Mouse (Mus musculus): ENCODE measurements around the gene Nudcd2.
"Not testable (repeated sequence)": the region's sequence is repeated elsewhere in the genome, so short reads cannot be mapped to it uniquely, and the experiment has no call there.

Nudcd2 gene

DNA sequence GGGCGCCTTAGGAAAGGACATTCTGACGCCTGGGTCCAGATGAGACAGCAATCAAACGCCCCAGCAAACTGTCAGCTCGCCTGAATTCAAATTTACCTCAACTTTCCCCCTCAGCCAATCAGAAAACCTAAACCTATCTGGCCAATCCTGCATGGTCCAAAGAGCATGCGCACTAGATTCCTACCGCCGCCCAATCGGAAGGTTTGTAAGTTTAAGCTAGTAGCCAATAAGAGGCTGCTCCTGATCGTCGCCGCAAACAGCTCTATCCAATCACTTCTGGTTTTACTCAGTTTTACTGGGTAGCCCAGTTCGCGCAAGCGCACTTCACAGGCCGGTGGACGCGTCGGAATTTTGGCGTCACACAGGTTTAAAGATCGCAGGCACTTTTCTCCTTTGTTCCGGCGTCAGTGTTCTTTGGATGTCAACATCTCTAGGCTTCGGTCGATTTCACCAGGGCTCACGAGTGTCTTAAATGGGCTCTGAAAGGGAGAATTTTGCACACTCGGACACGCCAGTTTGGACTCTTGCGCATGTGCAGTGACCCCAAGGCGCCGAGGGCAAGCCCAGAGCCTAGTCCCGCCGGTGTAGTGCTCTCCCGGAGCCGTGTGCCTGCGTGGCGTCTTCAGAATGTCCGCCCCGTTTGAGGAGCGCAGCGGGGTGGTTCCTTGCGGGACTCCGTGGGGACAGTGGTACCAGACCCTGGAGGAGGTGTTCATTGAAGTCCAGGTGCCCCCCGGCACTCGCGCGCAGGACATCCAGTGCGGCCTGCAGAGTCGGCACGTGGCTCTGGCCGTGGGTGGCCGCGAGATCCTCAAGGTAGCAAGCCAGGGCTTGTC lies at the start of gene Nudcd2, which contains the start of gene Hmmr:
Gene Nudcd2 (plus strand): TSS at position 329 of the 836 bp plus-strand sequence.
Gene Hmmr (minus strand): TSS at position 84 of the 836 bp plus-strand sequence.
- peak; percentile 99 for DNase-seq (ENCODE audit: low spot score)

DNA sequence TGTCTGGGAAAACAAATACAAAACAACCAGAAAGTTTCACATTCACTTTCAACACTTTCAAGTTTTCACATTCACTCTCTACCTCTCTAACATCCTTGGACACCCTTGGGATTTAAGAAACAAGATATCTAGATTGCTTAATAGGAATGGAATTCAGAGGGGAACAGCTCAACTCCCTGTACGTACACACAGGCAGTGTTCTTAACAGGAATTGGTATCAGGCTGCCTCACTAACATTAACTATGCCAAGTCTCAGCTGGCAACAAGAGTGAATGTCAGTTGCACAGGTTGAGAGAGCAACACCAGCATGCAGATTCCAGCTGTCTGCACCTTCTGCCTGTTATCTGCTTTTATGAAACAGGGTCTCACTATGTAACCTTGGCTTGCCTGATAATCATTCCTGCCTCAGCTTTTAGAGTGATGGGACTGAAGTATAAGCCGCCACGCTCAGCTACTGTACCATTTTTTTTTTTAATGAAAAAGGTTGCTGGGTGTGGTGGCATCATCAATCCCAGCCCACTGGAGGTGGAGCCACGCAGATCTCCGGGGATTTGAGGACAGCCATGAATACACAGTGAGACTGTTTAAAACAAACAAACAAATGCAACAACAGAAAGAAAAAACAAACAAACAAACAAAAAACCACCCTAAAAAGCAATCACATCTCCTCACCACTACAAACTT lies 42.9 kb upstream of the Nudcd2 start:
- DNase-seq (ENCODE audit: low spot score): no peak

DNA sequence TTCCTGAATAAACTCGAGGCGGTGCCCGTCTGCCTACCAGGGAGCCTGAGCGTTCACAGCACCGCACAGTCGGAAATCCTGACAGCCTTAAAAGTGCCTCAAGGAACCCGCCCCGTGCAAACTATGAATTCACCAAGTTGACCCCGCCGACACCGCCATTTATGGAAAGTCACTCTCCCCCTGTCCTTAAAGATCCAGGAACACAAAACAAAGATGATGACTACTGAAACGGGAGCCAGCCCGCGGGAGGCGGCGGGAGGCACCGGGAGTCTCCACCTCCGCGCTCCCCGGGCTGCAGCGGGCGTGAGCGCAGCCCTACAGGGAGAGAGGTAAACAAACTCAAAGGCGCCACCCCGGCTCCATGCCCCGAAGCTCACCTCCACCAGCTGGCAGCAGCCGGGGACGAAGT lies 41.4 kb upstream of the Nudcd2 start:
- peak; percentile 24 for DNase-seq (ENCODE audit: low spot score)

DNA sequence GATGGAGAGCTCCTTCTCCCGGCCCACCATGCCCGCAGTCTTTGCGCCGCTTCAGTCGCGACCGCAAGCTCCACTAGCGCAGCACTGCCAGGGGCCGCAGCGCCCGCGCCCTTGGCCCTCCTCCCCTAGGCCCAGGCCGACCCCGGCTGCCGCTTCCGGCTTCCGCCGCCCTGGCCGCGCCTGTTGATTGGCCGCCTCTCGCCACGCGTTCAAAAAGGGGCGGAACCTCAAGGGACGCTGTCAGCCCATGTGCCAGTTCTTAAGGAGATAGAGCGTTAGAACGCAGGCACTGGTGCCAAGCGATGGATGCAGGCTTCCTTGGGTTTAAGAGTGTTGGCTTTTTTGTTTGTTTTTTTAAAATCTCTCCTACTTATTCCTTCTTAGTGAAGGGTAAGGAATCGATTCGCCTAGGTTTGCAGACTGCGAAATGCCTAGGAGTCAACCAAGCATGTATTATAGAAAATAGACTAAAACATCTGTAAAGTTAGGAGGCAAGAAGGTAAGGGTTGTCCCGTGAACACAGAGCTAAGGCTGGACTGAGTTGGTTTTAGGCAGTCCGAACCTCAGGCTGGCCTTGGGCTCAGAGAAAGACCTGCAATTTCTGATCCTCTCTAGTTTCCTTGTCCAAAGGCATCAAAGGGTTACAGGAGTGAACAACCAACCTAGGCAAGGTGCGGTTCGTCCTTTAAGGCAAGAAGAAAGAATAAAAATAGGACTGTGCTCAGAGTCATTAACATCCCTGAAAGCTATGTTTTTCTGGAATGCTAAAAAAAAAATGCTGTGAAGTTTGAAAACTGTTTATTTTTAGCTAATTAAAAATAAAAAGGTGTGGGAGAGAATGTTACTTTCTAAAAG lies 40.7 kb upstream of the Nudcd2 start:
- DNase-seq (ENCODE audit: low spot score): peak; percentile 91

DNA sequence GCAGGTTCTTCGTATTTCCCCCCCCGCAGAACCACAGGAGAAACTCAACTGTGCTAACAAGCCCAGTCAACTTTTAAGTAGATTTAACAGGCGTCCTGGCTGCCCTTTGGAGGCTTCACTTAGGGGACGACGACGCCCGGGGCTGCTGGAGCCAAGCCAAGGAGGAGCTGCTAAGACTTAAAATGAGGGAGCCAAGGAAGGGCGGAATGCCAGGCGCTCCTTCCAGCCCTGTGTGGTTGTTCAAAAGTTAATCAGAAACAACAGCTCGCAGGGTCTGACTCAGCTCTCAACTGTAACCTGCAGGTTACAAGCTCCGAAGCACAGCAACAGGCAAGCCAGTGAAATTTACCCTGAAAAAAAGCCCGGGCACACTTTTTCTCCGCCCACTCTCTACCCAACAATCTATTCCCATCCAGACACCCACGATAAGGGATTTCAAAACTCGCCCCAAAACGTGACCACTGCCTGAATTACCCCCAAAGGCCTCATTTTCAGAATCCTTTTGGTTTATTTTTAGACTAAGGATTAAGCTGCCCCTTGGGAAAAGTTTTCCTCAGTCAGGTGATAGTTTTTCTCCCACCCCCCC lies 40.0 kb upstream of the Nudcd2 start:
- peak; percentile 80 for DNase-seq (ENCODE audit: low spot score)

DNA sequence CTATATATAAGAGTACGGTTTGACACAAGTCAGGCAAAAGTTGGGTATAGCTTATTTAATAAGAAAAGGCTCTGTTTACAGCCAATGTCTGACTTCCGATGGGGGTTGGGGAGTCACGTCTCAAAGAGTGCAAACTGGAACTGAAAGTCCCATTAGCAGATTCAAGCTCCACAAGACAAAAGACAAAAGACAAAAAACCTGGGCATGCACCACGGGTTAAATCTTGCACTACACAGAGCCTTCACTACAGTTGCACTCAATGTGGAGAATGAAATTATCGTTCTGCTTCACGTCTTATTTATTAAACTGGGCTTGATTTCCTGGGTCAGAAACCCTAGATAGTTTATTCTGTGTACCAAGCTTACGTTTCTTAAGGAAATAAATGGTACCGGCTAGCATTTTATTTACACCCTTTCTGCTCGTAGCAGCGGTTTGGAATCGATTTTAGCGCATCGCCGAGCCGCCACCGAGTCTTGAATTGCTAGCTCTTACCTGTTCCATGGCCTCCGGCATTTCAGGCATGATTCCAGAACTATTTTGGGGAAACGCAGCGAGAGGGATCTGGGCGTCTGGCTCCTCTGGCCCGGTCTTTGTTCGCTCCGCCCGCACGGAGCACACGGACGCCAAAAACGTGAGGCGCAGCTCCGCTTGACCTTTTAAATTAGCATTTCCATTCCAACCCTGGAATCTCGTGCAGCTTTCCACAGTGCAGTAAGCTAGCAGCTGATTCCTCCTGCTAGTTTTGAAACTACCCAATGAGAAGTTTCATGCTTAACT lies 39.0 kb upstream of the Nudcd2 start:
- peak; percentile 69 for DNase-seq (ENCODE audit: low spot score)

DNA sequence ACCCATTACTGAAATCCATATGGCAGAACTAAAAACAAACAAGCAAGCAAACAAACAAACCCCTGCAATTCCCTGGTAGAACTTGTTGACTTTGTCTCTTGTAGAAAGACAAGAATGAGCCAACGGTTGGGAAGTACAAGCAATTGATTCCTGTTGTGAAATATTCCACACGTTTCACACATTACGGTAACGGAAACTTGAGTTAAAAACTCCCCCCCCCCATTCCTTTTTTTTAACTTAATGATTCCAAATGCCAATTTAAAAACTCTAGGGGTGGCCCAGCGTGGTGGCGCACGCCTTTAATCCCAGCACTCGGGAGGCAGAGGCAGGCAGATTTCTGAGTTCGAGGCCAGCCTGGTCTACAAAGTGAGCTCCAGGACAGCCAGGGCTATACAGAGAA lies 38.4 kb upstream of the Nudcd2 start, which contains the start of gene Mat2b:
Gene Mat2b (minus strand): TSS at position 101 of the 400 bp plus-strand sequence.
- DNase-seq (ENCODE audit: low spot score): no peak

DNA sequence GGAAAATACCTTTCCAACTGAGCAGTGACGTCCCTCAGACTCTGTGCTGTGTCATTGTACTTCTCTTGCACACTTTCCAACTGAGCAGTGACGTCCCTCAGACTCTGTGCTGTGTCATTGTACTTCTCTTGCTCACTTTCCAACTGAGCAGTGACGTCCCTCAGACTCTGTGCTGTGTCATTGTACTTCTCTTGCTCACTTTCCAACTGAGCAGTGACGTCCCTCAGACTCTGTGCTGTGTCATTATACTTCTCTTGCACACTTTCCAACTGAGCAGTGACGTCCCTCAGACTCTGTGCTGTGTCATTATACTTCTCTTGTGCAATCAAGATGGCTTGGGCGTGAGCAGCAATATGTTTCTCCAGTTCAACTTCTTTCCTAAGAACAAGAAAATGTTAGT lies 23.6 kb upstream of the Nudcd2 start:
- DNase-seq (ENCODE audit: low spot score): not testable (repeated sequence)

DNA sequence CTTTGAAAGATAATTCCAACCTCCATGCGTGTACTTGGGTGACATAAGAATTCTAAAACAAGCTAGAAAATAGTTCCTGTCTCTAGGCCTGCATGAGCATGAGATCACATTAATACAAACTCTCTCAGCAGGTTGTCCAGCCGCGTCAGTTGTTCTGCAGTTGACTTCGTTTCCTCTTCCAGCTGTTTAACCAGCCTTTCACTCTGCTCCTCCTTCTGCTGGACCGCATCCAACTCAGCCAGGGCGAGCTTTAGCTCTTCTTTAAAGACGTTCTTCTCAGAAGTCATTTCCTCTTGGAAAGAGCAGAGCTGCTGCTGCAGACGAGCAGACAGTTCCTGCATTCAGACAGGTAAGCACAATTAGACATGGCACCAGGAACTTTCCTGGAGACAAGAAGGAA lies 19.6 kb upstream of the Nudcd2 start:
- DNase-seq (ENCODE audit: low spot score): no peak

DNA sequence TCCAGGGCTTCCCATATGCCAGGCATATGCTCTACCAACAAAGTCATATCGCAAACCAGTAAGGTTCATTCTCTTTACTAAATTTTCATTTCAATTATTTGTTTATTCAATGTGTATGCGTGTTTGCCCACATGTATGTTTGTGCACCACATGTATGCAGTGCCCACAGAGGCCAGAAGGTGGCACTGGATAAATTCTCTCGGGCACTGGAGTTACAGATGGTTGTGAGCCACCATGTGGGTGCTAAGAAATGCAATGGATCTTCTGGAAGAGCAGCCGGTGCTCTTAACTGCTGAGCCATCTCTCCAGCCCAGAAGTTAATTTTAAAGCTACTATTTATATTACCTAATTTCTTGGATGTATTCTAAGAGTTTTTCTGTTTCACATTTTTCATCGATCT lies 17.9 kb upstream of the Nudcd2 start:
- no peak for DNase-seq (ENCODE audit: low spot score)

DNA sequence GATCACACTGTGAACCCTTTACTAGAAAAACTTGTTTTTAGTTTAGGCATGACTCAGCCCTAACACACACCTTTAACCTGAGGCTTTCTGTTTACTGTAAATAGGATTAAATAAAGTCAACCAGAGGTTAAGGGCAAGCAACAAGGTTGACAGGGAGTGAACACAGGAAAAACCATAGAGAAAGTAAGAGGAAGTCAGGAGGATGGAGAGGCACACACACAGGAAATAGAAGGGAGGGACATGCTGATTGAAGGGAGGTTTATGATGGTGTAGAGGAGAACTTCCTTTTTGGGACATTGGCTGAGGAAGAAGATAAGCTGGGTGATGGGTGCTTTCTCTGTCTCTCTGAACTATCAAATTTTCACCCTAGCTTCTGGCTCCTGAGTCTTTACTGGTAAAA lies 15.1 kb upstream of the Nudcd2 start:
- no peak for DNase-seq (ENCODE audit: low spot score)

DNA sequence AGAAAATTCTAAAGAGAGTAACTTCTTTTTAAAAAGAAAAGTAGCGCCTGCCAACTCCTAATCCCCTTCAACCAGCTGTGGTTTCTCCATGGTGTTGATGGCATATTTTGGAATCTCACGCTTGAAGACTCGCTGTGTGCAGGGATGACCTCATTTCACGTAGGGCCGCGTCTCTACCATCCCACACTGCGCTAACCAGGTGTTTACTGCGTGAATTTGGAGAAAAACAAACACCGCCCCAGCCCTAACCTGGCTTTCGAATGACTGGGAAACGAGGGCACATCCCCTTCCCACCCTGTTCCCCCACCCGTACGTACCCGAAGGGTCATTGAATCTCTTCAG lies 499 bp upstream of the Nudcd2 start:
- DNase-seq (ENCODE audit: low spot score): no peak

DNA sequence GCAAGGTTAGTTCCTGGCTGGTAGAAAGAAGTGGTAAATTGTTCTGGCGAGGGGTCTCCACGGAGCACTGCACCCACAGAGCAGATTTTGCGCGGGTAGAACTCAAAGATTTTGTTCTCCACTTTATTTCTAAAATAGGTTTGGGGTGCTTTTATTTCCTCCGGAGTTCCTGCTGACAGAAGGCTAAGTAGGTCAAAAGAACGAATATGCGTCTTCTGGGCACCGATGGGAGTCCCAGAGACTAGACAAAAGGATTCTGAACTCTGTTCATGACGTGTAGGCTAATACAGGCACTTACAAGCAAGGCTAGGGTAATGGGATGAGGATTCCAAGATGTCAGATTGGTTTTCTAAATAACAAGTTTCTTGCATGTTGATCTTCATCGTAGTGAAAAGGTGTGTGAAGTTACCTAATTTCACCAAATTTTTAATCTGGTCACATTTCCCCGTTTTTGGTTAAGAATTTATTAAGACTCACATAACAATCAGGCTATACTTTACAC lies 835 bp downstream of the Nudcd2 start:
- no peak for DNase-seq (ENCODE audit: low spot score)

DNA sequence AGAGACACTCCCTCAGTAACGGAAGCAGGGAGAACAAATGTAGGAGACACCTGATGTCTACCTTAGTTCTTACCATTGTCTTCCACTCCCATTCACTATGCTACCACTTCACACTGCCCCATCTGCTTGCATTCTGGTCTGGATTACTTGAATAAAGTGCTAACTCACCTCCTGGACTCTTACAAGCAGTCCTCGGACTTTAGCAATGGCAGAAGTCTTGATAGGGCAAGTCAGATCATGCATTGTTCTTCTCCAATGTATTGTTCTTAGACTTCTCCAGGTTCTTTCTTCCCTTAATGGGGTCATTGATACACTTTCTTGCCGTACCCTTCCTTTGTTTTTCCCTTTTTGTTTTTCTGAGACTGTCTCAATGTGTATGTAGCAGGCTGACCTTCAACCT lies 3.9 kb downstream of the Nudcd2 start:
- no peak for DNase-seq (ENCODE audit: low spot score)

DNA sequence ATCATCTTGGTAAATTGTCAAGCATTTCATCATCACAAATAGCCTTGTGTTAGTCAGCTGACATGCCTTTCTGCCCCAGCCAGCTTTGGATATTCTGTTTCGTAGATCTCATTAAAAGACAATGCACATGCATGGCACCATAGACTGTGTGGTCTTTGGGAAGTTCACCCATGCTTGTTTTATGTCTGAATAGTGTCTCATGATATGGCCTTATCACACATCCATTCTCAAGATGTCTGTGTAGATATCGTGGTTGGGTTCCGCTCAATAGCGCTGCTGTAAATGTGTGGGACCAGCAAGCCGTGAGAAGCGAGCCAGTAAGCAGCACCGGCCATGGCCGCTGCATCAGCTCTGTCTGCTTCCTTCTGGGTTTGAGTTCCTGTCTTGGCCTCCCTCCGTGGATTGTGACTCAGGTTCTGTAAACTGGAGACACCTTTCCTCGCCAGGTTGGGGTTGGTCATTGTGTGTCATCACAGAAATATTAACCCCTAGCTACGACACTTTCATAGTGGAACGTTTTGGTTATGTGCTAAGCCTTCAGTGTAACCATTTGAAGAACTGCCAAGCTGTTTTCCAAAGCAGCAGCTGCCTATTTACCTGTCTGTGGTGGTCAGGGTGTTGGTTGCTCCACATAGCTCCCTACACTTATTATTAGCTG lies 8.3 kb downstream of the Nudcd2 start:
- DNase-seq (ENCODE audit: low spot score): no peak

DNA sequence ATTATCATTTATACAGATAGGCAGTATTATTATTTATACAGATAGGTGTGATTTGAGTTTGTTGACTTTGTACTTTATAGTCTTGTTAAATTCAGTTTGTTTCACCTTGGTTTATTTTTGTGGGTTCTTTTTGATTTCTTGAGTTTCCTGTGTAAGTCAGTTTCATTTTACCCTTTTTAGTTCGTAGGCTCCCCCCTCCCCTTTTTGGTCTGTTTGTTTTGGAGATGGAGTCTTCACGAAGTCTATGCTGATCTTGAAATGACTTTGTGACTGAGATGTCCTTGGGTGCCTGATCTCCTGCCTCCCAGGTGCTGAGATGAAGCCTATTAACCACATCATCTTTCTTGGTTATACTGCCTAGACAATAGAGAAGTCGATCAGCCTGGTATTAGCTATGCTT lies 10.9 kb downstream of the Nudcd2 start:
- DNase-seq (ENCODE audit: low spot score): no peak

DNA sequence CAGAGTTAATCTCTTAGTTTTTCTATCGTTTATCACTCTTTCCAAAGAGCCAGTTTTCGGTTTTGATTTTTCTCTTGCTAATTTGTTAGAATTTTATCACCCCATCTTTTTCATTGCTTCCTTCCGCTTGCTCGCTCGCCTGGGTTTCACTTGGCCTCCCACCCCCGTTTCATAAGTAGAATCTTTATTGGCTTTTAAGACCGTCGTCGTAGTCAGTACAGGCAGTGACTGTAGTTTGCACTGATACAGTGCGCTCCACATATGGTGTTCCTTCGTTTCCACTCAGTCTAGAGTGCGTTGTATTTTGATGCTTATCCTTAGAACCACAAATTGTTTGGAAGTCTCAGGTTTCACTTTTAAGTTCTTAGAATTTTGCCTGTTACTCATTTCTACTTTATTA lies 12.9 kb downstream of the Nudcd2 start:
- DNase-seq (ENCODE audit: low spot score): no peak

DNA sequence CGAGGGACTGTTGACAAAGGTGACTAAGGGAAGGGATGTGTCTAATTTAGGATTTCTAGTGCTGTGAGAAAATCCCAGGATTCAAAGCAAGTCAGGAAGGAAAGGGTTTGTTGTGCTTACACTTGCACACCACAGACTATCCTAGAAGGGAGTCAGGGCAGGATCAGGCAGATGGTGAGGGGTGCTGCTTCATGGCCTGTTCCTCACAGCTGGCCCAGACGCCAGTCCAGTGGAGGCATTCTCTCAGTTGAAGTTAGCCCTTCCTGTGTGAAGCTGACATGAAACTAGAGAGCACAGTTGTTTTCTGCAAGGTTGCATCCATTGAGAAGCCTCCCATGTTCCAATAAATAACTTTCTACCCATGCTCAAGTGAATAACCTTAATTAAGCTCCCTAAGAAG lies 14.2 kb downstream of the Nudcd2 start:
- no peak for DNase-seq (ENCODE audit: low spot score)

DNA sequence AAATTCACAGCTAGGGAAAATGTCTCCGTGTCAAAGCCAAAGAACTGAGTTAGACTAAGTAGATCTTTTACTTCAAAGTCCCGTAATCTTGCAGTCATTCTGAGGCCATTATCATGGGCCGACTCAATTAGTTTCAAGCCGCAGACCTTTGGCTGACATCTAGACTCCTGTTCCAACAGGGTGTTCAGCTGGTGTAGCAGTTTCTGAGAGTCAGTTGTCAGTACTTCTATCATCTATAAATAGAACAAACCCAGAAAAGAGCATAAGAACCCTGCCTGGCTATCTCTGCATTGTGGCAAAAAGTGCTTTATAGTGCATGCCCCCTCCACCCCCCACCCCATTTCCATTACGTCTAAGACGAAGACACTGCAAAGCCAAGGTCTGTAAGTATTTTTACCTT lies 20.4 kb downstream of the Nudcd2 start:
- no peak for DNase-seq (ENCODE audit: low spot score)

DNA sequence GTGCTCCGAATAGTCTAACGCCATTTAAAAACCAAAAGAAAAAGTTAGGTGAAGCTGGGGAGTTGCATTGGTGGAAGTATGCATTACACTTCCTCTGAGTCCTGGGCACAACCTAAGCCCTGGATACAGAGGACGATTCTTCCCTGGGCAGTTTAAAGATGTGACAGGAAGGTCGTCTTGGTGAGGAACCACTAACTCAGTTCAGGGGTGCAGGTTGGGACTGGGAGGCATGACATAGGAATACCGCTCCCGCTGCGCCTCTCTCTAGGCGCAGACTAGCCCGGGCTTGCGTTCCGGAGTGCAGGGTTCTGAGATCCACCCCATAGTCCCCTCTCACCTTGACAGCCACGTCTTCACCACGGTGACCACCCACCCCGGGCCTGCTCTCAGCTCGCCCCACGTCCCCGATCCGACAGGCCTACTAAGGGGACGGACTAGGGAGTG lies 21.2 kb downstream of the Nudcd2 start:
- DNase-seq (ENCODE audit: low spot score): peak; percentile 33

All from c-Kit-positive CD71-positive TER-119-positive erythroid progenitor cells, embryonic 14.5 days (primary cell).